Mouse (Mus musculus) erythroblast, adult 5-6 weeks (primary cell): Measurements from ENCODE around the gene Olfr224. TPM values are rescaled to one million over a fixed set of nuclear protein-coding genes. Genes with fewer than 3 reads are reported as not detected.
A peak's percentile ranks its signal among the peaks of the same experiment; 100 is the strongest.

Experiments
- ATAC-seq: replicated peaks from 2 replicates; pipeline ENCODE4 v1.8.0; 2016; ENCODE audit warnings: moderate number of reproducible peaks, mild to moderate bottlenecking, moderate TSS enrichment, inconsistent platforms; ENCODE audit not compliant: poor library complexity, low FRiP score, severe bottlenecking
- total RNA-seq, 2 experiments: library from RNA; stranded (forward) in 1 of 2; stranded (reverse) in 1 of 2; fragments of 150-400 nt in 1 of 2; fragments of 200-764, 138-1000 nt in 1 of 2; gene quantifications; 2 replicates each; pipeline versions ENCODE4 v1.2.3 to v1.2.4; 2015 to 2017; ENCODE audit warnings: low replicate concordance in 2 of 2

The Olfr224 gene
- total RNA-seq (2015; ENCODE audit: low replicate concordance) (not detected in 2 replicates), total RNA-seq (2017; ENCODE audit: low replicate concordance) (not detected in 2 replicates)

DNA sequence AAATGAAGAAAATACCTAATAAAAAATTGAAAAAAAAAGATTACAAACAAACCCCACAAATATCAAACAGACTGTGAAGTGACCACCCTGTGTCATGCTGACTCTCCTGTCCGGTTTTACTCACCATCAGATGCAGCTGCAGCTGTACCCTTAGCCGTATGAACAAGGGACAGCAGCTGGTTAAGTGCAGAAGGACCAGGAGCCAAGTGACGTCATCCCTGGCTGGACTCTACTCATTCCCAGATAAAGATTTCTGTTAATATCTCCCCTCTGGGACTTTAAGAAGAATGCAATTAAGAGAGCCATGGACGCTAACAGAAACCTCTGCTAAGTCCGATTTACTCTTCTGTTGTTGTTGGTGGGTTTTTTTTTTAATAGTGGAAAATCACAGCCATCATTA is at the start of gene Olfr224:
Olfr224 (minus strand) TSS at position 149 of the 400 bp plus-strand sequence.
- ATAC-seq, result no peak

DNA sequence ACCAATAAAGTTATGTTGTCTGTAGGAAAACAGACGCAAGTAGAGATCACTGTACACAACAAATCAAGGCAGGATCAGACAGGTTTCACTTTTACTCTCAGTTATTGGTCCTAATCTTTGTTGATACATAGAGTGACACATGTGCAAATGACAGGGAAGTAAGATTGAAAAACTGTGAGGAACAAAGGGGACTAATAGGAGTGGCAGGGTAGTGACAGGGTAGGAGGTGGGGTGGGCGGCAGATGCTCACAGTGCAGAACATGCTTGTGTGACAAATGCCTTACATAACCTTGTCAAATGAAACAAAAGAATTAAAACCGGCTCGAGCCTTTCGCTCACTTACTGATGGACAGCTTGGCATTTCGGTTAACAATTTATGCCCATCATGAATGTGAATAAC is 48.4 kb upstream of the Olfr224 start:
- ATAC-seq, result no peak

DNA sequence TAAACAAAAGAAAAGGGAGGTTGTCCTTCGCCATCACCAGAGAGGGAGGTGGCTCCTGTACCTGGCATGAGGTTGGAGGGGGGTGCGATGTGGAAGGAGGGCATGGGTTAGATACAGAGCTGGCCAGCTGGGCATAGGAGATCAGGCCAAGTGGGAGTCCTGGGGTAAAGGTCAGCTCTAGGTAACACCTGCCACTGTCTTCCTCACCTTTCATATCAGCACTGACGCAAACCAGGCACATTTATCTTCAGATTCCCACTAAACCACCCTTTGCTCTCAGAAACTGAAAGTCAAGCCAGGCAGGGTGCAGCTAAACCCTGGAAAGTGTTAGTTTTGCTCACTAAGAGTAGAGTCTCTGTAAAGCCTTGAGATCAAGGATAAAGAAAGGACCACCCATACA is 48.0 kb upstream of the Olfr224 start:
- no peak for ATAC-seq

DNA sequence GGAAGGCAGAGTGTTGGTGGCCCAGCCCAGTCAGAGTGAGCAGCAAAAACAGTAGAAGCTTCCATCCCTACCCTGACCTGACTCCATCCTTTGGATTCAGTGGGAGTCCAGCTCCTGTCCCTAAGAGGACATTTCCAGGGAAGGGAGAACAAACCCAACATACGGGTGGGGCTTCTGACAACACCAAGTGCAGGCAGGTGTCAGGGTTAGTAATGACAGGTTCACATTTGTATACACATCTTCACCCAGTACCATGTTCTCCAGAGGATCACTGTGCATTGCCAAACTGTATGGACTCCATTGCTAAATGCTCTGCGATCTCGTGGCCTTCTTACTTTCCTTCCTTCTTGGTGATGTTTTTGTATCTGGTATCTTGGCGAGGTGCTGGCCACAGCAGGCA is 45.6 kb upstream of the Olfr224 start, which contains the start of gene 2210407C18Rik:
2210407C18Rik (minus strand) TSS at position 101 of the 400 bp plus-strand sequence.
- no peak for ATAC-seq

DNA sequence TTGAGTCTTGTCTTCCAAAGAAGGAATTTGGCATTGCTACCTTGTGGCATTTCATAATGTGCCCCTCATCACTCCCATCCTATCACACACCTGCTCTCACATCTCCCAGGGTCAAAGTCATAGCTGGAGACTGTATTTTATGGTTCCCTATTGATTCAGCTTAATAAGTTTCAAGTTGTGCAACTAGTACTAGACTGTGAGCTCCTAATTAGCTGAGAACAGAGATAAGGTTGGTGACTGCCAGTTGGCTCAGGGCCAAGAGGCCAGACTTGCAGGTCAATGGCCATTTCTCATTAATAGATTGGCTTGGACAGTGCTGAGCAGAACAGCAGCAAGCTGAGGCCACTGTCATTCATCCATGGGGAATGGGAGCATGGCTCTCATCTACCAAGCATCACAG is 44.2 kb upstream of the Olfr224 start:
- ATAC-seq, result no peak

DNA sequence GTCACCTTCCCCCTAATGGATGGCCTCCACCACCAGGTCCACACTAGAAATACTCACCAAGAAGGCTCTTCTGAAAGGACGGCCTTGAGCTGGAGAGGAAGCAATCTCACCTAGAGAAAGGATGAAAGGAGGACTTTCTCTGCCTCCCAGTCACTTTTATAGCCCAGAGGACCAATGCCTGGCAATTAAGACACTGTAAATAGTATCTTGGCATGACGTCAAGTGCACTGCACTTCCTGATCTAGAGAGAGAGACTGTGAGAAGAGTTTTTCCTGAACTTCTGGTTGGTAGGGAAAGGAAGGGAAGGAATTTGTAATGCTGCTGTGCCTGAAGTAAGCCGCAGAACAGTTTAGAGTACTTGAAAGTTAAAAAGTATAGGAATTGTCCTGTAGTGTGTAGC is 43.0 kb upstream of the Olfr224 start:
- no peak for ATAC-seq

DNA sequence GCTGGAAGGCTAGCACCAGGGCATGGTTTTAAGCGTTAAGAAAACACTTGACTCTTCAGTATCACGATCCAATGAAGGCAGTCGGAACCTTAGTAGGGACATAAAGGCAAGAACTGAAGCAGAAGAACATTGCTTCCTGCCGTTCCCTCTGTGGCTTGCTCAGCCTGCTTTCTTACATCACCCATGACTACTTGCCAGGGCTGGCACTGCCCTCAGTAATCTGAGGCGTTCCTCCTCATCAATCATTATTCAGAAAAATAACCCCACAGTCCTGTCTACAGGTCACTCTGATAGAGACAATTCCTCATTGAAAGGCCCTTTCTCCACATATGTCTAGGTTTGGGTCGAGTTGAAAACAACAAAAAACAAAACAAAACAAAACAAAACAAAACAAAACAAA is 36.7 kb upstream of the Olfr224 start:
- ATAC-seq, result no peak

DNA sequence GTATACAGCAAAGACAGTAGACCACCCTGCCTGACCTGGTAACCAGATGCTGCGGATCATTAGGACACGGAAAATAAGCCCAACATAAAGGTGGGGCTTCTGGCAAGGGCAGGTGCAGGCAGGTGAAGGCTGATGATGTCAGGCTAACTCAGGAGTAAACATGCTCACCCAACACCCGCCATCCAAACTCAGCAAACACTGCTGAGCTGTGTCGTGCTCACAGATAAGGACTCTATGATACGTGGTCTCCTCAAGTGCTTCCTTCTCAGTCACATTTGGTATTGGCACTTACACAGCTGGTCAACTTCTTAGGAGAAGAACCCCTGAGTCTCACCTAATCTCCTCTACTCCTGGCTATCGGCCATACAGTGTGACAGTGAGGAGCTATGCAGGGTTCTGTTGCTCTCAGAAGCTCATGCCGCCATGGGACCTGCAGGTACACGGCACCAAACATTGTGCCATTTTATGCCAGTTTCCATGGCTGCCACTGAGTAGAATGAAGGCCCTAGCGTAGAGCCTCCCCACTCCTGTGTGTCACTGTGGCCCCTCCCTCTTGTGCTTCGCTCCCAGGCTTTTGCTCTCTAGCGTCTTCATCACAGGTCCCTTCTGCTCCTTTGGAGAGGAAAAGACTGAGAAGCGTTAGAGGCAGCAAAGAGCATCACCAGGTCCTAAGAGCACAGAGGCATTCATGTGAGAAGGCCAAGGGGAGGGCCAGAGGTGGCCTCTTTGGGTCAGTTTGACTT is 36.0 kb upstream of the Olfr224 start:
- ATAC-seq, result 0 out of 2 replicates have a peak, but pooled peaks have one; percentile 25

DNA sequence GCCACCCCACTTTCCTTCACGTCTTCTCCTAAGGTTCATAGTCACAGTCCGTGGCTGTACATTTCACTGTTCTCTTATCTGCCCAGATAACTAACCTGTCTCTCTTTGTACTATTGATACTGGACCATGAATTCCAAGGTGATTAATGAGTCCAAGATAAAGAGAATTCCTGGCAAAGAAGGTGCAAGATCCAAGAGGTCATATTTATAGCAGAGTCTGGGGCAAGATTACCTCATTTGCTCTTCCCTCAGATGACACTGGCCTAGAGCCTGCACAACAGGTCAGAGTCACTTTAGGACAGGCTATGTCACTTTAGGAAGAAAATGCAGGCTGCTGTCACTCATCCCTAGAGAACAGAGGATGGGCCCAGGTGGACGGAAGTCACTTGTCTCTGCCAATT is 34.9 kb upstream of the Olfr224 start:
- no peak for ATAC-seq

DNA sequence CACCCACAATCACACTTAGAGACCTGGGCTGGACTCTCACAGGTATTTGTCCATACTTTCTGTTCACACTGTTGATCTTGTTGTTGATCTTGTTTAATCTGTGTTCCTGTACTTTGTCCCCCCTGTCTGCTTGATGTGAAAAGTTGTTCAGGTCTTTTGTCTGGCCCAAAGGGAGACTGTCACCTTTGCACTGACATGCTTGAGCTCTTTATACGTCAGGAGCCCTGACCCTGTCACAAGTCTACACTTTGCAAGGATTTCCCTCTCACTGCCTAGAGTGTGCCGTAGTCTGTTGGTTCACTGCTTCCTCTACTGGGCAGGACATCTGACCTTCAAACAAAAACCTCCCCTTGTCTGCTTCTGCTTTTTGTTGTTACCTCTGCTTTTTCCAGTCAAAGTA is 34.3 kb upstream of the Olfr224 start:
- ATAC-seq, result no peak

DNA sequence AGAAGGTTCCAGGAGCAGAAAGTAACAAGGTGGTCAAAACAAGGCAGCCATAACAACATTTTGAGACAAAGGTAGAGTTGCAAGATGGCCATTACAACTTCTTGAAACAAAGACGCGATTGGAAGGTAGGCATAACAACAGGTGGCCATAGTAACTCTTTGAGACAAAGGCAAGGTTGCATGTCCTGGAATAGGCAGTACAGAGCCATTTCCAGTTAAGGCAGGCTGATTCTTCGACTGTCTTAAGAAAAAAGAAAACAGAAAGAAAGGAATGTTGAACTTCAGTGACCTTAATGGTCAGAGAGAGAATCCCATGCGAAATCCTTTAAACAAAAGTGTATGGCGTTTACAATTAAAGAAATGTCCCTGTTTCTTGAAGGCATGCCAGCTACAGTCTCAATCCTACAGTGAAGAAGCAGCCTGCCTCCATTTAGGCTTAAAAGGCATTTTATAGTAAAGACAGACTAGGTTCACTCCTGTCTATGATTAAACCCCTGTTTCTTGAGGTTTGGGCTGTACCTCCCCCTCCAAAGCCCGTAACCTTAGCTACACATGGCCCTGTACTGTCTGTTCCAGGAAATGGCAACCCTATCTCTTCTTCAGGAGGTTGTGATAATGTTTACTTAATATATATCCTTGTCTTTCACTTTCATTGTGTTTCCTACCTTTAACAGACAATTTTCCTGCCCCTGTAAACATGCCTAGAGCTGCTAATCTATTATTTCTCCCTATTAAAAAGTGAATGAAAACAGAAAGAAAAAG is 32.6 kb upstream of the Olfr224 start:
- no peak for ATAC-seq

DNA sequence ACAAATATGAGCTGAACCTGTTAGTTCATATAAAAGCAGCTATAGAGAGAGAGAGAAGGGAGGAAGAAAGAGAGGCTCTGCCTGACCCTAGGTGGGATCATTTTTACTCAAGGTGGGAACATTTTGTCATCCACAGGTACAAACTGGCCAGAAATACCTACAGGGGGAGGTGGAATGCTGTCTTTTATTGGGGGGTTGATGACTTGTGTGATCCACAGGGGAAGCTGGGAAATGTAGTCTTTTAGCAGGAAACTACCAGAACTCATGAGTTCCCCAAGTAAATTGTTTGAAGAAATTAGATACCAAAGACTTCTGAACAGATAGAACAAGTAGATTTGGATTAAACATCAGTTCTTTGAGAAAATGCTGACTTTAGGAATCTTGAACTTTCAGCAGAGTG is 31.7 kb upstream of the Olfr224 start:
- ATAC-seq, result no peak

DNA sequence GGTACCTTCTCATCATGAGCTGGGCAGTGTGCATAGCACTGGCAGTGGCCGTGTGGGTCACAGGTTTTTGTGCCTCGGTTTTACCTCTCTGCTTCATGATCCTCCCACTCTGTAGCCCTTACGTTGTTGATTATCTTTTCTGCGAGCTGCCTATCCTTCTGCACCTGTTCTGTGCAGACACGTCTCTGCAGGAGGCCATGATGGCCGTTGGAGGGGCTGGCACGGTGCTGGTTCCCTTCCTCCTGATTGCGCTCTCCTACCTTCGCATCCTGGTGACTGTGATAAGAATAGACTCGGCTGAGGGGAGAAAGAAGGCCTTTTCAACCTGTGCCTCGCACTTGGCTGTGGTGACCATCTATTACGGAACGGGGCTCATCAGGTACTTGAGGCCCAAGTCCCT is 27.5 kb upstream of the Olfr224 start:
- ATAC-seq, result no peak

DNA sequence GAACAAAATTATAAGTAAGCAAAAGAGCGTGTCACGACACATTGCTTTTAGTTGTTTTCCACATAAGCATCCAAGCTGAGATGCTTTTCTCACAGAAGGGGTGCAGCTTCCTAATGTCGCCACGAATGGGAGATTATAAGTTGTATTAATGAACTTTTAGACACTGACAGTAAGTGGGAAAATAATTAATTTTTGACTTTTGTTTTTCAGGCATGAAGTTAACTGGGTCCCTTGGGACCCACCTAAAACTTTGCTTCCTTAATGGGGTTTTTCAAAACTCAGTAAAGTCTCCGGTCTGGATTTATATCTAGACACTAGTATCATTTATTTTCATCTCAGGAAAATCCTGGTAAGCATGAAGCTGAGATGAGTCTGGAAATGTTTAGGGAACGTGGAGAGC is 24.5 kb upstream of the Olfr224 start, which contains the start of gene Olfr324:
Olfr324 (plus strand) TSS at position 301 of the 400 bp plus-strand sequence.
- no peak for ATAC-seq

DNA sequence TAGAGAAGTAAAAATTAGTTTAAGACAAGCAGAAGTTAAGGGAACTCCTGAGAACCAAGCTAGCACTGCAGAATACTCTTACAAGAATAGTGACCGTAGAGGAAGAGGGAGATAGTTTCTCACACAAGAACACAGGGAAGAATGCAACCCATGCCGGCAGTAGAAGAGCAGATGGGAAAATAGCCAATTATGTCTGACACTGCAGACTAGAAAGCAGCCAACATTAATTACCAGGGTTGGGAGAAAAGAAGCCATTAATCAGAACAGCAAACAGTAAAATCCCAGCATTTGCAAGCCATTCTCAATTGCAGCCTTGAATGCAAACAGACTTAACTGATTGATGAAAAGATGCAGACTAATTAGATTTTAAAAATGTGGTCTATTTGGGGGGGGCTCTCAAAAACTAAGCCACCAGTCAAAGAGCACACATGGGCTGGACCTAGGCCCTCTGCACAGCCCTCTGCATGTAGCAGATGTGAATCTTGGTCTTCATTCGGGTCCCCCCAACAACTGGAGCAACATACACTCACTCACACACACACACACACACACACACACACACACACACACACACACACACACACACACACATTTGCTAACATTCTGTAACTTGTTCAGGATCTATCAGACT is 18.4 kb upstream of the Olfr224 start:
- ATAC-seq, result no peak

DNA sequence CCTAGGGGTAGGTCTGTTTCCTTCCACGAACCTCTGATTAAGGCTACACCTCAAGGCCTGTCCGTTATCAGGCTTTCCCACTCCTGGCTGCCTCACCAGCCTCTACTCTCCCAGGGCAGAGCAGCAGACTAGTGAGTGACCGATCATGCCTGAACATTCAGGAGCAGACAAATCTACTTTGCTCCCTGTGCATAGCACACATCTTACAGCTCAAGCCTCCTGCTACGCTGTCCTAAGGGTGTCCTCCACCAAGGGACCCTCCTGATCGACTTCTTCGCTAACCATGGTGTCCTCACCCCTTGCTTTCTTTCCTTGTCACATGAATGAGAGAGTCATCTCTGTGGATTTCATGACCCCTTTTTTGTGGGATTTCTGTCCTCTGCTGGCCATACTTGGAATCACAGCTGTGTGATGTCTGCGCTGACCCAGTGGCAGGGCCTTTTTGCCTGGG is 17.6 kb upstream of the Olfr224 start:
- ATAC-seq, result peak; percentile 96

DNA sequence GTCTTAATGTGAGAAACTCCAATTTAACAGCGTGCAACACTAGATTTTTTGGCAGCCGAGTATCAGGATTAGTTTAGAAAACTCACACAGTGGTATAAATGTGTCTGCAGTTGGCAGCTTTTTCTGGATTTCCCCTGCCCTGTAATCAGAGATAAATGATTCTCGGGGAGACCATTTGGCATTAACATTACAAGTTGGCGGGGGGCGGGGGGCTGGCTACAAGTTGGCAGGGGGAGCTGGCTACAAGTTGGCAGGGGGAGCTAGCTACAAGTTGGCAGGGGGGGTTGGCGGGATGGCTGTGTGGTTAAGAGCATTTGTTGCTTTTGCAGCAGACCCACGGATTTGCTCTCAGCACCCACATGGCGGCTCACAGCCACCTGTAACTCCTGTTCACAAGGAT is 8.3 kb upstream of the Olfr224 start:
- ATAC-seq, result no peak

DNA sequence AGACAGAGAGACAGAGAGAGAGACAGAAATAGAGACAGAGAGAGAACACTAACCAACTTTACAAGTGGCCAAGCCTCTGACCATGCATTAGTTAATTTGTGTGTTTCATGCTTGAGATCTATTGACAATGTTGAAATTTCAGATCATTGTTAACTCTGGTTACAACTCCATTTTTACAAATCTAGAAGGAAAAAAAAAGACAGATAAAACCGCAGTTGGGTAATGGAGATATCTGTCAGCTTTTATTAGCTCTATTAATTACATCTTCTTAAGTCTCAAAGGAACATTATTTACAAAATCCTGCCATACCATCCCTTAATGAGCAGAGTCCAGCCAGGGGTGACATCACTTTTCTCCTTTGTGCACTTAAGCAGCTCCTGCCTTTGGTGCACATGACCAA is 7.1 kb upstream of the Olfr224 start, which contains the start of gene Olfr325:
Olfr325 (plus strand) TSS at position 301 of the 400 bp plus-strand sequence.
- no peak for ATAC-seq

DNA sequence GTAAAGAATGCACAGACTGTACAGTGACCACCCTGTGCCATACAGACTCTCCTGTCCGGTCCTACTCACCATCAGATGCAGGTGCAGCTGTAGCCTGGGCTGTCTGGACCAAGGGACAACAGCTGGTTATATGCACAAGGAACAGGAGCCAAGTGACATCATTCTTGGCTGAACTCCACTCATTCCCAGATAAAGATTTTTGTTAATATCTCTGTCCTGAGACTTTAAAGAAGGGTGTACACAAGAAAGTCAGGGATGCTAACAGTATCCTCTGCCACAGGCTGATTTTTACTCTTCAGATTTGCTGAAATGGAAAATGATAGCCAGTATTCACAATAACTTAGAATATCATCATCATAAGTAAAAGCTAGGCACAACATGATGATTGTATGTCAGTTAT is 14.8 kb downstream of the Olfr224 start, which contains the start of gene Olfr328:
Olfr328 (minus strand) TSS at position 101 of the 400 bp plus-strand sequence.
- no peak for ATAC-seq

DNA sequence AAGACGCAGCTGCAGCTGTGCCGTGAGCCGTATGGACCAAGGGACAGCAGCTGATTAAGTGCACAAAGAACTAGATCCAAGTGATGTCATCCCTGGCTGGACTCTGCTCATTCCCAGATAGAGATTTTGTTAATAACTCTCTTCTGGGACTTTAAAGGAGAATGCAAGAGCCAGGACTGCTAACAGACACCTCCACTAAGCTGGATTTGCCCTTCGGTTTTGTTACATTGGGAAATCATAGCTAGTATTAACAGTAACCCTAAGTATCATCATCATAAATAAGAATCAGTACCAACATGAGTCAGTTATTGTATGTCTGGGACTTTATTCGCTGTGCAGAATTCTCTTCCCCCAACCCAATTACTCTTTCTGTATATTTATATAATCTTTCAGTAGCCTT is 24.0 kb downstream of the Olfr224 start, which contains the start of gene Olfr329-ps:
Olfr329-ps (minus strand) TSS at position 101 of the 400 bp plus-strand sequence.
- no peak for ATAC-seq
